Mouse (Mus musculus) B cell, adult 62 days (primary cell): Measurements from ENCODE around the gene Nxph1. TPM values are rescaled to one million over a fixed set of nuclear protein-coding genes. Genes with fewer than 3 reads are reported as not detected.

Experiments
- total RNA-seq: library from RNA; stranded (reverse); gene quantifications from 4 replicates; pipeline ENCODE4 v1.2.4, GENCODE M21; 2023

Nxph1 gene
- not detected in 4 replicates for total RNA-seq

GRCm38 (mm10) chr6:8948131-8948470, at the start of gene Nxph1:
Gene Nxph1, plus strand, starts transcription at chr6:8948431.

Other genes with a start within 250 kb of the Nxph1 start
- gene Ica1, start 169.9 kb upstream of the Nxph1 start, total RNA-seq = not detected in 4 replicates